Mouse (Mus musculus): ENCODE results near the gene 1700040F15Rik.
"Not testable (repeated sequence)": the region's sequence is repeated elsewhere in the genome, so short reads cannot be mapped to it uniquely, and the experiment has no call there.

1700040F15Rik gene

DNA sequence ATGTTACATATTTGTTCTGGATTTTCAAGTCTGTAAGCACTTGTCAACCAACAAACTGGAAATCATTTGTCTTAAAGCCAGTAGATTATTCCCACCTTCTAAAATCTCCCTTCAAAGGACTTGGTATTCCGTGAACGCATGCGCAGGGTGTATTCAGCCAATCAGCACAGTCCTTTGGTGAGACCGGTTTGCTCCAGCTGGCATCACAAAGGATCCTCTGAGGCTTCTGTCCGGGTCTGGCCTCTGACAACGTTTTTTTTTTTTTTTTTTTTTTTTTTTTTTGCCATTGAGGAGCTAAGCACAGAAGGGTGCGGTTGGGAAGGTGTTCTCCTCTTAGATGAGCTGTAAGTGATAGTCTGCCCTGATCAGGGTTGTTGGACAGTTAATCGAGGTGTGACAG, at the start of gene 1700040F15Rik:
Gene 1700040F15Rik, plus strand, starts transcription at position 301 of the 400 bp plus-strand sequence.
- not testable (repeated sequence) for DNase-seq (ENCODE audit: low spot score)

Measured in lung, postnatal 25 days (tissue).